Mouse (Mus musculus) embryonic facial prominence, embryonic 14.5 days (tissue): Measurements from ENCODE around the gene Sec24d. TPM values are rescaled to one million over a fixed set of nuclear protein-coding genes. Genes with fewer than 3 reads are reported as not detected.
"Not testable (repeated sequence)": the region's sequence is repeated elsewhere in the genome, so short reads cannot be mapped to it uniquely, and the experiment has no call there.

ENCODE experiments used
- ATAC-seq: fragments of 200-750 bp; cut with Nextera tagmentation; 2 replicates; pipeline ENCODE4 v1.8.0; 2017; ENCODE audit warnings: low read depth, moderate number of reproducible peaks, moderate TSS enrichment
- DNase-seq: peaks from one replicate; pipeline ENCODE4 v3.0.0-alpha.2; 2015; ENCODE audit warnings: low spot score
- H3K27ac ChIP-seq: fragments of 300-500 bp; sonication (generic); replicated peaks from 2 replicates; pipeline ENCODE4 v1.5.1; 2014; ENCODE audit warnings: low read depth, mild to moderate bottlenecking, low read length, moderate library complexity
- H3K27me3 ChIP-seq: fragments of 300-500 bp; sonication (generic); replicated peaks from 2 replicates; pipeline ENCODE4 v1.6.1; 2014; ENCODE audit warnings: low read length; ENCODE audit not compliant: control insufficient read depth, insufficient read depth
- H3K36me3 ChIP-seq: fragments of 300-500 bp; sonication (generic); 2 replicates; pipeline ENCODE4 v1.6.1; 2014; ENCODE audit warnings: low read length, mixed read lengths; ENCODE audit not compliant: control insufficient read depth, insufficient read depth
- H3K4me1 ChIP-seq: fragments of 300-500 bp; sonication (generic); 2 replicates; pipeline ENCODE4 v1.6.1; 2014; ENCODE audit warnings: antibody characterized with exemption, low read length; ENCODE audit not compliant: control insufficient read depth, insufficient read depth
- H3K4me2 ChIP-seq: fragments of 300-500 bp; sonication (generic); 2 replicates; pipeline ENCODE4 v1.6.1; 2014; ENCODE audit warnings: low read depth, mild to moderate bottlenecking, low read length, moderate library complexity, mixed read lengths
- H3K4me3 ChIP-seq: fragments of 300-500 bp; sonication (generic); 2 replicates; pipeline ENCODE4 v1.5.1; 2014; ENCODE audit warnings: low read depth, mild to moderate bottlenecking, low read length
- H3K9ac ChIP-seq: fragments of 300-500 bp; sonication (generic); 2 replicates; pipeline ENCODE4 v1.6.1; 2014; ENCODE audit warnings: low read depth, mild to moderate bottlenecking, low read length, moderate library complexity, mixed read lengths
- H3K9me3 ChIP-seq: fragments of 300-500 bp; sonication (generic); 2 replicates; pipeline ENCODE4 v1.6.1; 2016; ENCODE audit warnings: low read length; ENCODE audit not compliant: control insufficient read depth
- WGBS: fragments of 180-500 bp; shearing (Covaris S2); extraction: QIAGEN DNeasy Blood & Tissue Kit; methylation state at CpG from one replicate; pipeline ENCODE4 v1.1.7; 2014; 5-methylcytosine and 5-hydroxymethylcytosine counted together
- polyA plus RNA-seq: library from polyadenylated mRNA; unstranded; fragments of >200 nt; fragmentation: Nextera tagmentation; extraction: Ambion mirVana; gene quantifications from 2 replicates; pipeline ENCODE4 v1.2.1, GENCODE M21; 2014

Gene Sec24d
- polyA plus RNA-seq, 1 experiment from 2014 or later = 125 TPM

GRCm38 (mm10) chr3:123353661-123354060, 86.4 kb downstream of the Sec24d start:
- H3K4me3 ChIP-seq = no peak overlapping the region
- H3K4me2 ChIP-seq = no peak overlapping the region
- 92% methylated on average over 12 of the region's 12 CpGs for WGBS
- no peak overlapping the region for H3K27ac ChIP-seq
- H3K27me3 ChIP-seq = no peaks in the 10 kb centered on the region
- H3K4me1 ChIP-seq = no peaks in the 10 kb centered on the region
- no peak for DNase-seq
- H3K9ac ChIP-seq = no peak overlapping the region
- ATAC-seq = no peak
- H3K36me3 ChIP-seq = peaks cover 86% of the 10 kb centered on the region
- H3K9me3 ChIP-seq = no peaks in the 10 kb centered on the region

- Histone ChIP-seq H3K27ac (no peak overlapping the region), H3K36me3 (peaks cover 86% of the 10 kb centered on the region), H3K9ac (no peak overlapping the region), H3K4me2 (no peak overlapping the region), H3K4me1 (no peaks in the 10 kb centered on the region), H3K27me3 (no peaks in the 10 kb centered on the region), H3K9me3 (no peaks in the 10 kb centered on the region), H3K4me3 (no peak overlapping the region)
- ATAC-seq (no peak), DNase-seq (no peak)
- WGBS = 95% methylated on average over 9 of the region's 9 CpGs
These were observed 87.1 kb downstream of the Sec24d start for GRCm38 (mm10) chr3:123354388-123354787.

- Histone ChIP-seq H3K9ac (no peak overlapping the region), H3K27me3 (no peaks in the 10 kb centered on the region), H3K27ac (no peak overlapping the region), H3K4me2 (no peak overlapping the region), H3K4me3 (no peak overlapping the region), H3K9me3 (no peaks in the 10 kb centered on the region), H3K36me3 (peaks cover 89% of the 10 kb centered on the region), H3K4me1 (no peaks in the 10 kb centered on the region)
- no peak for ATAC-seq
- no peak for DNase-seq
- 77% methylated on average over 4 of the region's 4 CpGs for WGBS
These were observed 89.2 kb downstream of the Sec24d start for GRCm38 (mm10) chr3:123356377-123356991.

GRCm38 (mm10) chr3:123366820-123367219, 99.6 kb downstream of the Sec24d start:
- not testable (repeated sequence) for H3K4me1 ChIP-seq, H3K4me3 ChIP-seq, H3K4me2 ChIP-seq, H3K9me3 ChIP-seq, ATAC-seq, H3K9ac ChIP-seq, H3K27me3 ChIP-seq, H3K27ac ChIP-seq, DNase-seq
- H3K36me3 ChIP-seq = peaks cover 72% of the 10 kb centered on the region
- WGBS = 86% methylated on average over 2 of the region's 2 CpGs

- Histone ChIP-seq H3K4me2 (no peak overlapping the region), H3K27ac (no peak overlapping the region), H3K4me1 (no peaks in the 10 kb centered on the region), H3K9me3 (no peaks in the 10 kb centered on the region), H3K4me3 (no peak overlapping the region), H3K27me3 (no peaks in the 10 kb centered on the region), H3K36me3 (peaks cover 53% of the 10 kb centered on the region), H3K9ac (no peak overlapping the region)
- DNase-seq (no peak), ATAC-seq (no peak)
- 73% methylated on average over 12 of the region's 12 CpGs for WGBS
These were observed 101.9 kb downstream of the Sec24d start for GRCm38 (mm10) chr3:123369161-123369560.

- no peak for ATAC-seq
- Histone ChIP-seq H3K4me1 (no peaks in the 10 kb centered on the region), H3K36me3 (peaks cover 50% of the 10 kb centered on the region)
These were observed 103.7 kb downstream of the Sec24d start for GRCm38 (mm10) chr3:123370927-123371326.

GRCm38 (mm10) chr3:123371766-123372535, 104.7 kb downstream of the Sec24d start:
- Histone ChIP-seq H3K9me3 (no peaks in the 10 kb centered on the region), H3K27me3 (no peaks in the 10 kb centered on the region), H3K27ac (no peak overlapping the region), H3K36me3 (peaks cover 50% of the 10 kb centered on the region), H3K4me3 (no peak overlapping the region), H3K4me2 (no peak overlapping the region), H3K4me1 (no peaks in the 10 kb centered on the region), H3K9ac (no peak overlapping the region)
- ATAC-seq (peak; percentile 60), DNase-seq (peak; percentile 87)
- 31% methylated on average over 11 of the region's 11 CpGs for WGBS

More at GRCm38 (mm10) chr3:123370927-123371326, 103.7 kb downstream of the Sec24d start:
- DNase-seq = no peak
- no peak overlapping the region for H3K4me2 ChIP-seq
- H3K4me3 ChIP-seq = no peak overlapping the region
- WGBS = 91% methylated on average over 5 of the region's 5 CpGs
- no peaks in the 10 kb centered on the region for H3K9me3 ChIP-seq
- no peak overlapping the region for H3K27ac ChIP-seq
- H3K27me3 ChIP-seq = no peaks in the 10 kb centered on the region
- no peak overlapping the region for H3K9ac ChIP-seq

- Histone ChIP-seq H3K9me3 (no peaks in the 10 kb centered on the region), H3K4me1 (no peaks in the 10 kb centered on the region), H3K4me3 (no peak overlapping the region), H3K36me3 (peaks cover 43% of the 10 kb centered on the region), H3K4me2 (no peak overlapping the region), H3K27me3 (no peaks in the 10 kb centered on the region), H3K9ac (no peak overlapping the region), H3K27ac (no peak overlapping the region)
- DNase-seq (no peak), ATAC-seq (no peak)
- WGBS = 92% methylated on average over 3 of the region's 3 CpGs
These were observed 109.3 kb downstream of the Sec24d start for GRCm38 (mm10) chr3:123376562-123376961.
